Mouse (Mus musculus) embryonic fibroblast, embryonic 13.5 days (primary cell): Measurements from ENCODE around the gene Fam107b.

ENCODE experiments used
- CTCF ChIP-seq: IDR thresholded peaks from 2 replicates; pipeline ENCODE4 v1.5.1; 2011; ENCODE audit warnings: mild to moderate bottlenecking, control low read depth, low read length, moderate library complexity, borderline replicate concordance; ENCODE audit not compliant: insufficient read depth
- POLR2A ChIP-seq: IDR thresholded peaks from 2 replicates; pipeline ENCODE4 v1.6.1; 2011; ENCODE audit warnings: low read depth, mild to moderate bottlenecking, control low read depth, low read length, moderate library complexity

GRCm38 (mm10) chr2:3636771-3637170 lies 66.5 kb downstream of the Fam107b start:
- TF ChIP-seq CTCF, result no peak
- no peak for TF ChIP-seq POLR2A
